Mouse (Mus musculus) forebrain, embryonic 11.5 days (tissue): ENCODE data around the gene Clasp1. TPM values are rescaled to one million over a fixed set of nuclear protein-coding genes. Genes with fewer than 3 reads are reported as not detected.

Source experiments
- ATAC-seq: fragments of 200-750 bp; cut with Nextera tagmentation; replicated peaks from 2 replicates; pipeline ENCODE4 v1.8.0; 2017; ENCODE audit warnings: moderate TSS enrichment; ENCODE audit not compliant: low FRiP score
- DNase-seq: peaks from one replicate; pipeline ENCODE4 v3.0.0-alpha.2; 2017; ENCODE audit warnings: low spot score
- H3K27ac ChIP-seq: fragments of 300-500 bp; sonication (generic); 2 replicates; pipeline ENCODE4 v1.5.1; 2014; ENCODE audit warnings: low read depth, low read length
- H3K27me3 ChIP-seq: fragments of 300-500 bp; sonication (generic); 2 replicates; pipeline ENCODE4 v1.6.1; 2014; ENCODE audit warnings: mild to moderate bottlenecking, low read length, mixed read lengths; ENCODE audit not compliant: control insufficient read depth, insufficient read depth
- H3K36me3 ChIP-seq: fragments of 300-500 bp; sonication (generic); 2 replicates; pipeline ENCODE4 v1.6.1; 2014; ENCODE audit warnings: mild to moderate bottlenecking, low read length, moderate library complexity, mixed read lengths; ENCODE audit not compliant: control insufficient read depth, insufficient read depth
- H3K4me1 ChIP-seq: fragments of 300-500 bp; sonication (generic); replicated peaks from 2 replicates; pipeline ENCODE4 v1.6.1; 2014; ENCODE audit warnings: low read length, mixed read lengths; ENCODE audit not compliant: control insufficient read depth, insufficient read depth
- H3K4me2 ChIP-seq: fragments of 300-500 bp; sonication (generic); 2 replicates; pipeline ENCODE4 v1.6.1; 2014; ENCODE audit warnings: low read depth, mild to moderate bottlenecking, low read length, moderate library complexity, mixed read lengths; ENCODE audit not compliant: severe bottlenecking
- H3K4me3 ChIP-seq: fragments of 300-500 bp; sonication (generic); 2 replicates; pipeline ENCODE4 v1.5.1; 2014; ENCODE audit warnings: low read depth, low read length
- H3K9ac ChIP-seq: fragments of 300-500 bp; sonication (generic); 2 replicates; pipeline ENCODE4 v1.6.1; 2014; ENCODE audit warnings: low read length
- H3K9me3 ChIP-seq: fragments of 300-500 bp; sonication (generic); 2 replicates; pipeline ENCODE4 v1.6.1; 2016; ENCODE audit warnings: low read length, mixed read lengths; ENCODE audit not compliant: control insufficient read depth
- WGBS: fragments of 180-500 bp; shearing (Covaris S2); extraction: QIAGEN DNeasy Blood & Tissue Kit; methylation state at CpG from one replicate; pipeline ENCODE4 v1.1.7; 2014; 5-methylcytosine and 5-hydroxymethylcytosine counted together
- polyA plus RNA-seq: library from polyadenylated mRNA; unstranded; fragments of >200 nt; fragmentation: Nextera tagmentation; extraction: Ambion mirVana; gene quantifications from 2 replicates; pipeline ENCODE4 v1.2.1, GENCODE M21; 2014

The Clasp1 gene
- polyA plus RNA-seq, 1 experiment from 2014 or later, result 136 TPM

GRCm38 (mm10) chr1:118388127-118388756, 616 bp upstream of the Clasp1 start:
- no peaks in the 10 kb centered on the region for H3K27me3 ChIP-seq
- peak; percentile 2 for ATAC-seq
- H3K4me1 ChIP-seq, result no peaks in the 10 kb centered on the region; the same call in 1 of the 2 replicates
- no peaks in the 10 kb centered on the region for H3K9me3 ChIP-seq
- peak; percentile 76 for DNase-seq
- no peaks in the 10 kb centered on the region for H3K36me3 ChIP-seq
- H3K4me2 ChIP-seq, result peak overlapping the region; percentile 58
- under 1% methylated on average over 19 of the region's 19 CpGs for WGBS
- H3K27ac ChIP-seq, result peak overlapping the region; percentile 77
- peak overlapping the region; percentile 91 for H3K4me3 ChIP-seq
- peak overlapping the region; percentile 95 for H3K9ac ChIP-seq

- DNase-seq (peak; percentile 83), ATAC-seq (peak; percentile 81)
- no peaks in the 10 kb centered on the region for H3K9me3 ChIP-seq
- H3K4me1 ChIP-seq, result no peaks in the 10 kb centered on the region; the same call in 1 of the 2 replicates
- peak overlapping the region; percentile 70 for H3K4me2 ChIP-seq
- no peaks in the 10 kb centered on the region for H3K27me3 ChIP-seq
- no peaks in the 10 kb centered on the region for H3K36me3 ChIP-seq
- H3K9ac ChIP-seq, result peak overlapping the region; percentile 95
- H3K4me3 ChIP-seq, result peak overlapping the region; percentile 91
- 1% methylated on average over 44 of the region's 44 CpGs for WGBS
- peak overlapping the region; percentile 92 for H3K27ac ChIP-seq
These were observed 802 bp downstream of the Clasp1 start for GRCm38 (mm10) chr1:118389454-118390265.

GRCm38 (mm10) chr1:118390266-118390660, 1.4 kb downstream of the Clasp1 start:
- H3K36me3 ChIP-seq, result no peaks in the 10 kb centered on the region
- H3K9me3 ChIP-seq, result no peaks in the 10 kb centered on the region
- H3K4me1 ChIP-seq, result no peaks in the 10 kb centered on the region; the same call in 1 of the 2 replicates
- peak overlapping the region; percentile 92 for H3K27ac ChIP-seq
- H3K4me3 ChIP-seq, result peak overlapping the region; percentile 91
- peak overlapping the region; percentile 95 for H3K9ac ChIP-seq
- ATAC-seq (no peak), DNase-seq (no peak)
- WGBS, result 16% methylated on average over 8 of the region's 8 CpGs
- peak overlapping the region; percentile 70 for H3K4me2 ChIP-seq
- H3K27me3 ChIP-seq, result no peaks in the 10 kb centered on the region

DNA sequence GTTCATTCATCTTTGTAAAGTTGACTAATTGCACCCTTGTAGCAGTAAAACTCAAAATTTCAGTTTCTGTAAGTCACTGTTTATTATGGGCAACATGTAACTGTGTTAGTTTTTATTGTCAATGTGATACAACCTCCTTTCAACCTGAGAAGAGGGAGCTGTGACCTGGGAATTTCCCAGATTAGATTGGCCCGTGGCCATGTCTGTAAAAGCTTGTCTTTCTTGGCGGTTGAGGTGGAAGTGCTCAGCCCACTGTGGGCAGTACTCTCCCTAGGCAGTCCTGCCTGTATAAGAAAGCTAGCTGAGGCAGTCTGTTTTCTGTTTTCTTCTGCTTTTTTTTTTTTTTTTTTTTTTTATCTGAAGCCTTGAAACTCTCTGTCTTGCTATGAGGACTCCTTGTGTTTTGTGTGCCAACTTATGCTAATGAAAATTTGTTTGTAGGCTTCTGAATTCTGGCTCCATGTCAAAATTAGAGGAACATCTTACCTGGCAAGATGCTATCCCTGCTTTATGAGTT, 2.1 kb downstream of the Clasp1 start:
- peak overlapping the region; percentile 70 for H3K4me2 ChIP-seq
- no peak overlapping the region for H3K9ac ChIP-seq

DNA sequence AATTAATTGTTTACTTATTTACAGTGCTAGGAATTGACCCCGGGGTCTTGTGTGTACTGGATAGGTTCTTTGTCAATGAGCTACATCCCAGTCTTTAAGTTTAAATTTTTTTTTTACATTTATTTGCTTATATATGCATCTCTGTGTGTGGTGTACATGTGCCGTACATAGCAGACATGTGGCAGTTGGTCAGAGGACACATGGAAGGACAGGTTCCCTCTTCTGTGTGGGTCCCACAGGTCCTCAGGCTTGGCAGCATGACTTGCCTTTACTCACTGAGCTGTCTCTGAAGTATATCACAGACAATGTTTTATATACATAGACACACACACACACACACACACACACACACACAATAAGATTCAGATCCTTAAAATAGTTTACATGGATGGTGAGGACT, 3.4 kb downstream of the Clasp1 start:
- H3K4me1 ChIP-seq, result peaks cover 2% of the 10 kb centered on the region; the same call in 1 of the 2 replicates
- H3K27ac ChIP-seq, result no peak overlapping the region
- no peak overlapping the region for H3K9ac ChIP-seq
- peaks cover 3% of the 10 kb centered on the region; the same call in 1 of the 2 replicates for H3K36me3 ChIP-seq
- no peaks in the 10 kb centered on the region for H3K9me3 ChIP-seq
- H3K27me3 ChIP-seq, result no peaks in the 10 kb centered on the region
- ATAC-seq (no peak), DNase-seq (no peak)
- no peak overlapping the region for H3K4me2 ChIP-seq
- 97% methylated on average over 2 of the region's 2 CpGs for WGBS
- no peak overlapping the region for H3K4me3 ChIP-seq

More for the DNA sequence above, 2.1 kb downstream of the Clasp1 start:
- ATAC-seq (no peak), DNase-seq (no peak)
- peak overlapping the region; percentile 91 for H3K4me3 ChIP-seq
- no peaks in the 10 kb centered on the region for H3K27me3 ChIP-seq
- H3K27ac ChIP-seq, result no peak overlapping the region
- 90% methylated on average over 2 of the region's 2 CpGs for WGBS
- H3K4me1 ChIP-seq, result peaks cover 2% of the 10 kb centered on the region; the same call in 1 of the 2 replicates
- H3K9me3 ChIP-seq, result no peaks in the 10 kb centered on the region
- peaks cover 3% of the 10 kb centered on the region; the same call in 1 of the 2 replicates for H3K36me3 ChIP-seq

DNA sequence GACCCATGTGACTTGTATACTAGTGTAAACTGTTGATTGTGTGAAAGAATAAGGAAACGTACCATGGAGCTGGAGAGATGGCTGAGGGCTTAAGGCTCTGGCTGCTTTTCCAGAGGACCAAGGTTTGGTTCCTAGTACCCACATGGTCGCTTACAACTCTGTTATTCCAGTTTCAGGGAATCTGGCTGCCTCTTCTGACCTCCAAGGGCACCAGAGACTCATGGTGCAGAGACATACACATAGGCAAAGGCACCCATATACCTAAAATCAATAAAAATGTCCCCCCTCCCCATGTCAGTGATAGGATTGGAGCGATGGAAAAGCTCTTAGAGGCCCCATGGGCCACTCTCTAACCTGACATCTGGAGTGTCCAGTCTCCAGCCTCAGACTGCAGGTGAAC, 5.1 kb downstream of the Clasp1 start:
- ATAC-seq, result no peak
- WGBS, result 83% methylated on average over 3 of the region's 3 CpGs
- no peak overlapping the region for H3K4me2 ChIP-seq
- no peak overlapping the region for H3K4me3 ChIP-seq
- DNase-seq, result no peak
- H3K9ac ChIP-seq, result no peak overlapping the region
- H3K27ac ChIP-seq, result no peak overlapping the region
- H3K9me3 ChIP-seq, result no peaks in the 10 kb centered on the region
- H3K36me3 ChIP-seq, result peaks cover 3% of the 10 kb centered on the region; the same call in 1 of the 2 replicates
- H3K27me3 ChIP-seq, result no peaks in the 10 kb centered on the region
- peaks cover 2% of the 10 kb centered on the region; the same call in 1 of the 2 replicates for H3K4me1 ChIP-seq

GRCm38 (mm10) chr1:118397866-118398265, 9.0 kb downstream of the Clasp1 start:
- H3K9me3 ChIP-seq, result no peaks in the 10 kb centered on the region
- 0 out of 2 replicates have a peak, but pooled peaks cover 2% of the 10 kb centered on the region for H3K4me1 ChIP-seq
- 95% methylated on average over 9 of the region's 9 CpGs for WGBS
- peaks cover 3% of the 10 kb centered on the region; the same call in 1 of the 2 replicates for H3K36me3 ChIP-seq
- no peak overlapping the region for H3K27ac ChIP-seq
- no peak overlapping the region for H3K4me2 ChIP-seq
- no peak overlapping the region for H3K4me3 ChIP-seq
- no peak for DNase-seq
- no peak overlapping the region for H3K9ac ChIP-seq
- ATAC-seq, result no peak
- no peaks in the 10 kb centered on the region for H3K27me3 ChIP-seq

GRCm38 (mm10) chr1:118398567-118398966, 9.7 kb downstream of the Clasp1 start:
- 71% methylated on average over 6 of the region's 6 CpGs for WGBS
- Histone ChIP-seq H3K27ac (no peak overlapping the region), H3K27me3 (no peaks in the 10 kb centered on the region), H3K9ac (no peak overlapping the region), H3K36me3 (peaks cover 3% of the 10 kb centered on the region; the same call in 1 of the 2 replicates), H3K4me3 (no peak overlapping the region), H3K4me2 (no peak overlapping the region), H3K4me1 (0 out of 2 replicates have a peak, but pooled peaks cover 2% of the 10 kb centered on the region), H3K9me3 (no peaks in the 10 kb centered on the region)
- ATAC-seq (no peak), DNase-seq (no peak)
